Mouse (Mus musculus): ENCODE measurements around the gene Arpc2.
A peak's percentile ranks its signal among the peaks of the same experiment; 100 is the strongest.

Arpc2 gene

DNA sequence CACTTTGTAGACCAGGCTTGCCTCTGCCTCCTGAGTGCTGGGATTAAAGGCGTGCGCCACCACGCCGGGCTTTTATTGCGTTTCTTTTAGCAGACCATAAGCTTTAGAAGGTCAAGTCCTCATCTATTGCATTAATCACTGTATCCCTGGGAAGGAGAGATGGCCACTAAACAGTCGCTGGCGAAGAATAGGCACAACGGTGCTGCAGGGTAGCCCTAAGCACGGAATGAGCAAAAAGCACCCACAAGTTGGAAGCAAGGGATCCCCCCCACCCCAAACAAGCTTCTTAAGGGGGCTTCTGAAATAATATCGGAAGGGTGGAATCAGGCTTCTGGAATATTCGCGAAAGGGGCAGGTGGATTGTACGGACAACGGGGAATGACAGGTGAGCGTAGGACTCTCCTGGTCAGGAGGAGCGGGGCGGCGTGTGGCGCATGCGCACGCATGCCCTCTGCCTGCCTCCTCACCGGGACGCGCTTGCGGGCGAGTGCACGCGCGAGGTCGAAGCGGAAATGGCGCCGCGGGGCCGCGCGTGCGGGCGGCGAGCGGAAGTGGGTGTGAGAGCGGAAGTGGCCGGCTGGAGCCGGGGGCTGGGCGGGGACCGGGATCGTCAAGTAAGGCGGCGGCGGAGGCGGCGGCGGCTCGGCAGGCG is at the start of gene Arpc2:
TSS of gene Arpc2 (plus strand) at position 147 of the 652 bp plus-strand sequence.
- peak; percentile 97 for DNase-seq

DNA sequence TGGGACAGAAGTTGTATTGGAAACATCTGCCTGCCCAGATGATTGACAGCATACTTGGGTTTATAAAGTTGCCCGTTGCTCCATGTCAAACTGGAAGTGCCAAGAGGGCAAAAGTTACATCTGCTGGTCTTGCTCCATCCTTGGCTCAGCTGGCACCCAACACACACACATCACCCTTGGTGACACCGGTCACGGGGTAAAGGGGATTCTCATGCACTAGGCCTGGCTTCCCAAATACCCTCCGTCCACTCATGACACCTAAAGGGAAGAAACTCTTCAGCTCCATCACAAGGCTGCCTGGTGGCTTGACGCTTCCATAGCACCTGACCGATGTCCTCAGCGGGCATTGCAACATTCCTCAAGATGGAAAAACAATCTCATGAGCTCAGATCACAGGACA is 45.4 kb upstream of the Arpc2 start:
- DNase-seq: peak; percentile 53

DNA sequence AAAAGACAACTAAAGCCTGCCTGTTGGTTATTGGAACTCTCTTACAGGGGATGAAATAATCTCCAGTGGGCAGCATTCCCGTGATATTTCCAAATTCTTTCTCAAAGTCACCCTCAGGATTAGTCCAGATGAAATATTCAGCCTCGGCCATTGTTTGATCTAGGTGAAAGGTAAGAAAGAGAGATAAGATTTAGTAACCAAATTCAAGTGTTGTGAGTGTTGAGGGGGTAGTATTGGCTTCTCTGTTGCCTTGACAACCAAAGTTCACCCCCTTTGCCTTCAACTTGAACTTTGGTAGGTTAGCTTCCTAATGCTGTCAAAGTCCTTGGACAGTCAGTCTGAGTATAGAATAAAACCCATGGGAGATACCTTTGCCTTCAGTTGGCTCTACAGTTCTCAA is 43.2 kb upstream of the Arpc2 start:
- DNase-seq: no peak

- DNase-seq: no peak
Observed at GRCm38 (mm10) chr1:74194445-74194844, 41.4 kb upstream of the Arpc2 start, which contains the start of gene Cxcr1. TSS of gene Cxcr1 (minus strand) at chr1:74194631.

DNA sequence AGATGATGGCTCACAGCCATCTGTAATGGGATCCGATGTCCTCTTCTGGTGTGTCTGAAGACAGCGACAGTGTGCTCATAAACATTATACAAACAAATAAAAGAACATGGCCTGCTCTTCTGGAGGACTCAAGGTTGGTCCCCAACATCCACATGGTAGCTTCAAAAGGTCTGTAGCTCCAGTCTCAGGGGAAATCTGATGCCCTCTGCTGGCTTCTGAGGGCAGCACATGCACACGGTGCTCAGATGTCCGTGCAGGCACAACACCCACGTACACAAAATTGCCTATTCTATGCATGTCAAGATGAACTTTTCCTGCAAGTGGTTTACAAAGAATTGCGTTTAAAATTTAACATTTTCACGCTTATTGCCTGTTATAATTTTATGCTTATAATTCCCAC is 39.9 kb upstream of the Arpc2 start:
- peak; percentile 60 for DNase-seq

DNA sequence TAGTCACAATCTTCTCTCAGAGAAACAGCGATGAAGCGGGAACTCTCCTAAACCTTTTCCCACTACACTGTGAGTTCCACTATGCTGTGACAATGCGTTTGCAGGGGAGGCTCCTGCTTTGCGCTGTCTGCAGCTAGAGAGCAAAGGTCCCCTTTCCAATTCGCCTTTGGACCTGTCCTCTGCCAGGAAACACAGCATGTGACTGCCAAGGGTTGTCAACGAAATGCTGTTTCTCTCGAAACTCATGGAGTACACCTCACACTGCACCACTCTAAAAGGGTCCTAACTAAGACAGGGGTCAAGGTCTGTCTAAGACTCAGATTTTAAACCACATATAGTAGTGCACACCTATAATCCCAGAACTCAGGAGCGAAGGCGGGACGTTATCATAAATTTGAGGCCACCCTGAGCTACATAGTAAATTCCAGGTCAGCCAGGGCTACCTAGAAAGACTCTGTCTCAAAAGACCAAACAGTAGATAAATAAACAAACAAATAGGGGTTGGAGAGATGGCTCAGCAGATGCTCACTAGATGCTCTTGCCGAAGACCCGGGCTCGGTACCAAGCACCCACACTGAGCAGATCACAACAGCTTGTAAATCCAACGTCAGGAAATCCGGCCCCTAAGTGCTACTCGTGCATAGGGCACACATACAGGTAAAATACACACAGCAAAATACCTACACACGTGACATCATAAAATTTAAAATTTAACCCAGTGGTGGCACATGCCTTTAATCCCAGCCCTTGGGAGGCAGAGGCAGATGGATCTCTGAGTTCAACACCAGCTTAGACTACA is 39.1 kb upstream of the Arpc2 start:
- no peak for DNase-seq

- peak; percentile 21 for DNase-seq
Observed at GRCm38 (mm10) chr1:74197726-74198470, 38.0 kb upstream of the Arpc2 start.

GRCm38 (mm10) chr1:74199046-74199445 is 36.8 kb upstream of the Arpc2 start:
- no peak for DNase-seq

DNA sequence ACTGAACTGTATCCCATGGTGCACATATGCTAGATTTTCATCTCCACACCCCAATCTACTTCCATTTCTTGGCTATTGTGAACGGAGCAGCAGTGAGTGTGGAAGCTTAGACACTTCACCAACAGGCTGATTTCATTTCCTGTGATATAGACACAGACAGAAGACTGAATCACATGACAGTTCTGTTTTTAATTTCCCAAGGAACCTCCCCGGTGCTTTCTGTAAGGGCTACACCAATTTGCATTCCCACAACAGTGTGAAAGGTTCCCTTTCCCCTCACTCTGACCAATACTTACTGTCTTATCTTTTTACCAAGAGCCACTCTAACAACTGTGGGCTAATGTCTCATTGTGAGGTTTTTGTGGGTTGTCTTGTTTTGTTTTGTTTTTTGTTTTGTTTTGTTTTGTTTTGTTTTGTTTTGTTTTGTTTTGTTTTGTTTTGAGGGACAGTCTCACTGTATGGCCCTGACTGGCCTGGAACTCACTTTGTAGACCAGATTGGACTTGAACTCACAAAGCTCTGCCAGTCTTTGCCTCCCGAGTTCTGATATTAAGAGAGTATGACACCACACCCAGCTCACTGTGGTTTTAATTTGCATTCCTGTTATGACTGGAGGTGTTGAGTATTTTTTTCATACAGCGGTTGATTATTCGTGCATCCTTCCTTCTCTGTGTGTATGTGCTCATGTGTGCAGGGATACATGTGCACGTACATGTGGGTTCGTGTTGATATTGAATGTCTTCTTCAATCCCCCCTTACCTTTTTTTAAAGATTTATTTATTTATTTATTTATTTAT is 34.6 kb upstream of the Arpc2 start:
- DNase-seq: no peak

GRCm38 (mm10) chr1:74203457-74203856 is 32.4 kb upstream of the Arpc2 start:
- DNase-seq: no peak

DNA sequence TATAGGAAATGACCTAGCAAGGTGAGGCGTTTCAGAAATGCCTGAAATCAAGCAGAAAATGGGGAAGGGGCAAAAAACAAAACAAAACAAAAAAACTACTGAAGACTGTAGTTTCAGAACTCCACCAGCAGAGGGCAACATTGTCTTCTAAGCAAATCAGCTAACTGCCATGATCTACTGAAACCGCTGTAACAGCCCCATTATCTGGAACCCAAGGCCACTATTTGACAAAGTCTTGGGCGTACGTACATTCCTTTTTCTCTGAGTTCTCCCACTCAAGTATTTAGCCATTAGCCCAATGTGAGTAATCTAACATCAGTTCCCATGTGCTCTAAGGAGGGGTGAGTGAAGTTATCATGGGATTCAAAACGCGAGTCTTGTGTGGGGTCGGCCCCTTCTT is 30.0 kb upstream of the Arpc2 start:
- DNase-seq: peak; percentile 49

GRCm38 (mm10) chr1:74206642-74207041 is 29.2 kb upstream of the Arpc2 start:
- no peak for DNase-seq

DNA sequence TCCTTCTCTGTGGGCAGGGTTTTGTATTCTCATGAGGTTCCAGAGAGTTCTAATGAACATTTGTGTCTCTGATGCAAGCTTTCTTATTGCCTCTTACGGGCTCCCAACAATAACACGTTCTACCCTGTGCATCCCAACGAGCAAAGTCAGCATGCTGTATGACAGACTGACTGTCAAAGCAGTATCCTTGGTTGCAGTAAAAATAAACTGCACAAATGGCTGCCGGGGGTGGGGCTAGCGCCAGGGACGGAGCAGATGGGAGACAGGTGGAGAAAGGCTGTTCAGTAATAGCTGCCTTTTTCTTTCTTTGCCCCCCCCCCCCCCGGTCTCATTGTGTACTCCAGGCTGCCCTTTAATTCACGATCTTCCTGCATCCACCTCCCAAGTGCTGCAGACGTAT is 28.0 kb upstream of the Arpc2 start:
- no peak for DNase-seq

DNA sequence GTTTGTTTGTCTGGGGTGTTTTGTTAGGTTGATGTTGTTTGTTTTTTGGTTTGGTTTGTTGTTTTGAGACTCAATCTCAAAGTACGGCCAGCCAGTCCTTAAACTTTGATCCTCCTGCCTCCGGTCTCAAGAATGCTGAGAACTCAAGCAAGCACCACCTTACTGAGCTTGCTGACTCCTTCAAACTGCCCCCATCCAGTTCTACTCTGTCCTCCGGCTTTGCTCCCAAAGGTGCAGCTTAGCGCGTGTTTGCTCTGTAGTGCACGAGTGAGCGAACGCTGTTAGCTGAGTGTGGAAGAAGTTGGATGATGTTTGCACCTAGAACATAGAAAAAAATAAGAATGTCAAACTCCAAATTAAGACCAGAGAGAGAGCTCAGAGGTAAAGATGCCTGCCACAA is 26.9 kb upstream of the Arpc2 start:
- no peak for DNase-seq

- DNase-seq: no peak
Observed at GRCm38 (mm10) chr1:74219922-74220321, 16.0 kb upstream of the Arpc2 start.

DNA sequence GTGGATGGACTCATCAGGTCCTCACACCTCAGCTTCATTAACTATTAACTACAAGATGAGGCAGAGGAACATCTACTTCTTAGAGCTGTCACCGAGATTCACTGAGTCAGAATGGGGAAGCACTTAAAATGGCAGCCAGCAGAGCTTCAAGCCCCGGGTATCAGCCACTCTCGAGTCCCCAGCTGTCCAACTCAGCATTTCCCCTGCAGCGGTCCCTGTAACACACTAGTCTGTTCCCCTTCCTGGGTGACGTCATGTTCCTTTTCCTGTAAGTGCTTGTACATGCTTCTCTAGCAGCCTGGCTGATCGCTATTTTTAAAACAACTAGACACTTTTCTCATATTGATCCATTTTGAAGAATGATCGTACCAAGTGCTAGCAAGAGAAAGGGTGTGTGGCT is 8.6 kb upstream of the Arpc2 start:
- peak; percentile 88 for DNase-seq

DNA sequence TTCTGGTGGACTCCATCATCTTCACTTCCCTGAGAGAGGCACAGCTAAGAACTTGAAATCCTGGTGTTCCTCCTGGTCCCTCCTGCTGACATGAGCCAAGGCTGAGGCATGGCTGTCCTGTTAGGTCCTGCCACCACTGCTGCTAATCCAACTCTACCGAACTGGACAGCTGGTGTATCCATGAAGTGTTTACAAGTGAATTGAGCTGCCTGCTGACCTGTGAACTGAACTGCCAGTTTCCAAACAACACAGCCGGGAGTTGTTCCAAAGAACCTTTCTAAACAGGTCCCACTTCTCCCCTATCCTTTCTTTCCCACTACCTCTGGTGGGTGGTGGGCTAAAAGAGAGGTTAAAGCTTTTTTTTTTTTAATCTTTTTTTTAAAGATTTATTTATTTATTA is 5.9 kb upstream of the Arpc2 start:
- no peak for DNase-seq

- no peak for DNase-seq
Observed at GRCm38 (mm10) chr1:74230992-74231391, 4.9 kb upstream of the Arpc2 start.

- peak; percentile 72 for DNase-seq
Observed at GRCm38 (mm10) chr1:74236590-74237317, 870 bp downstream of the Arpc2 start.

GRCm38 (mm10) chr1:74237671-74238070 is 1.8 kb downstream of the Arpc2 start:
- no peak for DNase-seq

- DNase-seq: no peak
Observed at GRCm38 (mm10) chr1:74238136-74238535, 2.3 kb downstream of the Arpc2 start.

GRCm38 (mm10) chr1:74239162-74239561 is 3.3 kb downstream of the Arpc2 start:
- no peak for DNase-seq

Data from lung, postnatal 36 days (tissue).